Mouse (Mus musculus) left cerebral cortex, postnatal 25 days (tissue): ENCODE results near the gene Tor1b. TPM values are rescaled to one million over a fixed set of nuclear protein-coding genes. Genes with fewer than 3 reads are reported as not detected.
"Not testable (repeated sequence)": the region's sequence is repeated elsewhere in the genome, so short reads cannot be mapped to it uniquely, and the experiment has no call there.

Experiments
- DNase-seq, 2 experiments: peaks; one replicate each; pipeline ENCODE4 v3.0.0; 2022; ENCODE audit warnings: low spot score in 2 of 2, mixed read lengths in 1 of 2
- intact Hi-C: fragments of 180-260 bp; cut with DNase I; formaldehyde crosslinking; loops from one replicate; pipeline ENCODE4 v1.15.1; 2025
- total RNA-seq, 2 experiments: library from RNA; stranded (reverse); gene quantifications; 2 replicates each; pipeline ENCODE4 v1.2.3; 2021

The Tor1b gene
- total RNA-seq, 2 experiments from 2014 or later: 31.7 to 32.8 TPM

- intact Hi-C loops: loop anchor here (5.0 kb wide), 1 partner anchor 102 kb away; no protein-coding TSS in a partner anchor
- peak; percentile 70 to 89 for DNase-seq
Measured at GRCm38 (mm10) chr2:30929483-30930045, 23.2 kb upstream of the Tor1b start, which contains the start of gene Ptges. Gene Ptges, minus strand, starts transcription at chr2:30929863.

- intact Hi-C loops, DNase-seq: not testable (repeated sequence)
Measured at GRCm38 (mm10) chr2:30930846-30931245, 21.9 kb upstream of the Tor1b start.

DNA sequence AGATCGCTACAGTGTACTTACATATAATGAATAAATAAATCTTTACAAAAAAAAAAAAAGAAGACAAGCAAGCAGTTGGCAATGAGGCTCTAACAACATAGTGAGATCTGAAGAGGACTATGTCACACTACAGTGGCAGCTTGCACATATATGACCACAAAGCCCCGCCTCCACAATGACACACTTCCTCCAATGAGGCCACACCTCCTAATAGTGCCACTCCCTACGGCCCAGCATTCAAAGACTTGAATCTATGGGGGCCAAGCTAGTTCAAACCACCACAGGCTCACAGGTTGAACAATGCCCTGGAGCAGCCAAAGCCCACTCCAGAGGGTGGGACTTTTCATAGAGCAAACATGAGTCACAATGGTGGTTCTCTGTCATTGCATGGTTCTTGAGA lies 20.8 kb upstream of the Tor1b start:
- DNase-seq: no peak
- intact Hi-C loops: no loop called here

GRCm38 (mm10) chr2:30933032-30933431 lies 19.7 kb upstream of the Tor1b start:
- intact Hi-C loops: no loop called here
- DNase-seq: no peak

DNA sequence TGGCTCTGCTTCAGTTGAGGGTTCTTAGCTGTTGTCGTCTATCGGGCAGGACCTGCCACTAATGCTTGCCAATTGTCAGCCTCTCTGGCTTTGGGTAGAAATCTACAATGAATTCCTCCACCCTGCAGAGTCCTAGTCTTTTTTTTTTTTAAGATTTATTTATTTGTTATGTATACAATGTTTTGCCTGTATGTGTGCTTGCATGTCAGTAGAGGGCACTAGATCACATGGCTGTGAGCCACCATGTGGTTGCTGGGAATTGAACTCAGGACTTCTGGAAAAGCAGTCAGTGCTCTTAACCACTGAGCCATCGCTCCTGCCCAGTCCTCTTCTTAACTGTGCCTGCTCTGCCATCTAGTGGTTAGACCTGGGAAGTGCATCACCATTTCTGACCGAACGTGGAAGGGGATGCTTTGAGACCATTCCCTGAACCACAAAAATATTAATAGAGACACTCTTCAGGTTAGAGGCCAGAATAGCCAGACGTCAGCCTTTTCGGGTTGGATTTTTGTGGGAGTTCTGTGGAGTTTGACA lies 18.8 kb upstream of the Tor1b start:
- intact Hi-C loops: loop anchor here (2.0 kb wide), 3 partner anchors 43 to 495 kb away; no protein-coding TSS in a partner anchor
- peak; percentile 74 to 81 for DNase-seq

DNA sequence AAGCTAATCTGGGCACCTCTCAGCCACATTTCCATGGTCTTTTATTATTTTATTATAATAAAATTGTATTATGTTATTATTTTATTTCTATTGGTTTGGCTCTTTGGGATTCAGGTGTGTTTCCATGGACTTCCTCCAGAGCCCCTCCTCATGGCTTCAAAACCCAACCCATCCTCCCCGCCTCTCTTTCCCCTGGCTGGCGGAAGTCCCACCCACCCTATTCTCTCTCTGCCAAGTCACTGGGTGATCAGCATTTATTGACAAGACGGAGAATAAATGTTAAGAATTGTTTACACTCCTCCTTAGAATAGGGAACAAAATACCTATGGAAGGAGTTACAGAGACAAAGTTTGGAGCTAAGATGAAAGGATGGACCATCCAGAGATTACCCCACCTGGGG lies 16.0 kb upstream of the Tor1b start:
- intact Hi-C loops: no loop called here
- DNase-seq: no peak

DNA sequence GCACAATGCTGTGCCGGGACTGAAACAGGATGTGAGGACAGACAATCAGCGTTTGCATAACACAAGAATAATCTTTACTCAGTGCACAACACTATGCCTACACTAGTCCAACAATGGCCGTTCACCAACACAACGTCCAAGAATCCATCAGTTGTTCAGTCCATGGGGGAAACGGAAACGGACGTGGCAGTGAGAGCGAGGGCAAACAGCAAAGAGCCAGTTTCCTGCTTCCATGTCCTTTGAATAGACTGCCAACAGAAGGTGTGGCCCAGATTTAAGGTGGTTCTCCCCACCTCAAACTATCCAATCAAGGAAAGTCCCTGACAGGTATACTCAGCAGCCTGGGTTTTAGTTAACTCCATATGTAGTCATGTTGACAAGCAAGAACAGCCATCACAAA lies 15.0 kb upstream of the Tor1b start:
- intact Hi-C loops: no loop called here
- DNase-seq: no peak

DNA sequence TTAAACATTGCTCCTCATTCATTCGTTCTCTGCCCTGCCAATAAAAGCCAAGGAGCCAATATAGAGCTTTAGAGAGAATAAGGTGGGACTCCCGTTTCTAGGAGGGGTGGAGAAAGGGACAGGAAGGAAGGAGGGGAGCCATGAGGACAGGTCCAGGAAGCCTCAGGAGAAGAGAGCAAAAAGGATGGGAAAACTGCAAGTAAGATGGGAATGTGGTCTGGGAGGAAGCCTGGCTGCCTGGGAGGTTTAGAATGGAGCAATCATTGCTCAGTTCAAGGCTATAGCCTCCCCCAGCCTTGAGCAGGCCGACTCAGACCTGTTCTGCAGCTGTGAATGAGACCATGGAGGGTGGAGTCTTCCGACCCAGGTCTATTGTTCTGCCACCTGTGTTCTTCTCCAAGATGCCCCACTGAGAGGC lies 14.2 kb upstream of the Tor1b start:
- intact Hi-C loops: no loop called here
- DNase-seq: no peak

DNA sequence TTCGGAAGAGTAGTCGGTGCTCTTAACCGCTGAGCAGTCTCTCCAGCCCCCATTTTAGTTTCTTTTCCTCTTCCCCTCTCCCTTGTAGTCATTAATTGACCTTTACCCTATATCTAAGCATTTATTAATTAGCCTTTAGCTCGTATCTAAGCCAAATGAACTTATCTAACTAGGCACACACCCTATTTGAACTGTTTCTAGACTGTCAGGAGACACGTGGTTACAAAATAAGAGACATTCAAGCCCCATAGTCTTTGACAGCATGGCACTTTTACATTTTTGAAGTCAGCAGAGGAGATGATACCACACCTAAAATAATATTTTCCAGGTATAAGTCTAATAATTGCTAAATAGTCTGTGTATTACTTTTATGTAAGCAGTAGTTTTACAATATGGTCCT lies 11.2 kb upstream of the Tor1b start:
- intact Hi-C loops: no loop called here
- no peak for DNase-seq

- DNase-seq, intact Hi-C loops: not testable (repeated sequence)
Measured at GRCm38 (mm10) chr2:30942116-30942515, 10.6 kb upstream of the Tor1b start.

- intact Hi-C loops: no loop called here
Measured at GRCm38 (mm10) chr2:30942603-30943011, 10.2 kb upstream of the Tor1b start.

GRCm38 (mm10) chr2:30952457-30952823 lies 319 bp upstream of the Tor1b start:
- intact Hi-C loops: no loop called here
- DNase-seq: no peak

More at GRCm38 (mm10) chr2:30942603-30943011, 10.2 kb upstream of the Tor1b start:
- peak; percentile 50 to 70 for DNase-seq

GRCm38 (mm10) chr2:30954797-30955196 lies 2.0 kb downstream of the Tor1b start:
- no peak for DNase-seq
- intact Hi-C loops: no loop called here

DNA sequence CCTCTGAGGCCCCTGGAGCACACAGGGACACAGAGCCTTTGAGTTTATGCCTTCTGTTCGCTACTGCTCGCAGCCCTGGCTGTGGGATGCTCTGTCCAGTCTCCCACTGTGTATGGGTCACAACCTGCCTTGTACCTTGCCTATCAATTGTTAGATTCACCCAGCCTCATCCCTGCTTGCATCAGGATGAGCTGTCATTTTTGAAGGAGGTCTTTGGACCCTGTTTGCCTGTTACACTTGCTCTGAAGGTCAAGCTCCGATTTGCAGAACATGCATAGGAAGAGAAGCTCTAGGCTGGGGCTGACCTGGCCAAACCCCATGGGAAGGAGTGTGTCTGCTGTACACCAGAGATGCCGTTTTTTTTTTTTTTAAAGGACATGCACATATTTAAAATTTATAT lies 4.8 kb downstream of the Tor1b start:
- intact Hi-C loops: no loop called here
- DNase-seq: no peak

DNA sequence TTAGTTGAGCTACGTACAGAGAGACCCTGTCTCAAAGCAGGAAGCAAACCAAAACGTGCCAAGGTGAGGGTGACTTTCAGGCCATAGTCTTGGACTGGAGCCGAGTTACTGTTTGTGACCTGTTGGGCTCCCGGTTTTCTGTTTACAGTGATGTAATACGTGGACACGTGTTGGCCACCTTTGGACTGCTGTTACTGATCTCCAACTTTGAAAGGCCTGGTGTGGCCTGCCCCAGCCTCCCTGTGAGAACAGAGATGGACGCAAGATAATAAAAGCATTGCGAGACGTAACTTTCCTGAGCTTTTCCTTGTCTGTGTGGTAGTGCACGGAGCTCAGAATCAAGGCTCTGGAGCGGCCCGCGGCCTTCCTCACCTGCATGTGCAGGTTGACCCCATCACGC lies 6.0 kb downstream of the Tor1b start:
- no peak for DNase-seq

GRCm38 (mm10) chr2:30959856-30960255 lies 7.1 kb downstream of the Tor1b start:
- intact Hi-C loops: no loop called here
- no peak for DNase-seq

More for the DNA sequence above, 6.0 kb downstream of the Tor1b start:
- intact Hi-C loops: no loop called here

DNA sequence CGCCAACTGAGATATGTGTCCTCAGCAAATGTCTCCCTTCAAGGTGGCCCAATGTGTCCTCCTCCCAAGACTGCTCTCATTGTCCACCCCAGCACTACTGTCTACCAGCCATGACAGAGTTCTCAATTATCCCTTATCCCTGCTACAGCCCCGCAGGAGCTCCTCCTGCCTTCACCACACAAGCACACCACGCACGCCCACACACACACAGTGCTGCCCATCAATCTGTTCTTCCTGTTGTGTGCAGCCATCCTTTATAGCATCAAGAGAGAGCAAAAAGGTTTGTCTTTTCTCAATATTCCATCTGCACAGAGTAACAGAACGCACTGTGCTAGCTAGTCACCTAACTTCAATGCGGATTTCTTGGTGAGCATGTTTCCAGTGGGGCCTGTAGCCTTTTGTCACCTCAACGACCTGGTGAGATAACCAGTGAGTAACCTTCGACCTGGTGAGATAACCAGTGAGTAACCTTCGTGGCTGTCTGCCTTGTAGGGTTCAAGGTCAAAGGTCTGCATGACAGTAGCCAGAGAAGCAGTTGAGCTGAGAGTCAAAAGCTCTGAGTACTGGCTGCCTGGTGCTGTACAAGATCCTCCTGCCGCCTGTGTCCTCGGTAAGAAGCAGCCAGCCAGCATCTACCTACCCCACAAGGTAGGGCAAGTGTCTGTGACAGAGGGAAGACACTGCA lies 10.0 kb downstream of the Tor1b start:
- intact Hi-C loops: no loop called here
- DNase-seq: peak in 1 of 2 experiments; percentile 35

DNA sequence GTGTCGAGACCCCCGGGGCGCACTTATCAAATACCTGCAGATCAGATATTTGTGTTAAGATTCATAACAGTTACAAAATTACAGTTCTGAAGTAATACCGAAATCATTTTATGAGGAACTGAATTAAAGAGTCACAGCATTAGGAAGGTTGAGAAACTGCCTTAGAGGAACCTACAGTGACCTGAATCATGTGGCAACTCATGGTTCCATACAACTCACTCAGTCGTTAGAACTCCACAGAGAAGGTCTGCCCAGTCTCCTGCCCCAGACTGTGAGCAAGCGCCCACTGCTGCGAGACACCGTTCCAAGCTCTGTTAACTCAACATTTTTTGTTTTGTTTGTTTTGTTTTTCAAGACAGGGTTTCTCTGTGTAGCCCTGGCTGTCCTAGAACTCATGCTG lies 12.9 kb downstream of the Tor1b start:
- intact Hi-C loops: loop anchor here (1.0 kb wide), 1 partner anchor 12 kb away; no protein-coding TSS in a partner anchor
- DNase-seq: no peak

DNA sequence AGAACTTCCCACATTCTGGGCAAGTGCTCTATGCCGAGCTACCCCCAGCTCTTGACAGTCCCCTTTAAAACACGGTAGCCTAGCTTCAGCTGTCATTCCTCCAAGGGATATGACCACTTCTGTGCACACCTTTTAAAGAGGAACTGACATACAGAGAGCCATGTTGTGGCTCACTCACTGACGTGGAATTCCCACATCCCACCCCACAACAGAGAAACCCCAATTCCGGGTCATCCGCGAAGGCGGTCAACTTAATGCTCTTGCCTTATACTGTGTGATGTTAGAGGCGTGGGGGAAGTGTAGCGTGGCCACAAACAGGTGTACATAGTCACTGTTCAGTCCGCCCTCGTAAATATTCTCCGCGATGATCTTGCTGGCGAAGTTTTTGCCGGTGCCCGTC lies 14.1 kb downstream of the Tor1b start:
- no peak for DNase-seq

GRCm38 (mm10) chr2:30967352-30968327 lies 14.9 kb downstream of the Tor1b start, which contains the start of gene Tor1a:
Gene Tor1a, minus strand, starts transcription at chr2:30967933.
- DNase-seq: peak; percentile 91 to 95
- intact Hi-C loops: no loop called here

More for the DNA sequence above, 14.1 kb downstream of the Tor1b start:
- intact Hi-C loops: loop anchor here (1.0 kb wide), 1 partner anchor 14 kb away; no protein-coding TSS in a partner anchor
